Mouse (Mus musculus) liver, embryonic 14.5 days (tissue): ENCODE measurements around the gene Btbd10.

Experiments used
- CTCF ChIP-seq: IDR thresholded peaks from 2 replicates; pipeline ENCODE4 v1.5.1; 2016; ENCODE audit warnings: antibody characterized with exemption, low read depth, control low read depth
- EP300 ChIP-seq: IDR thresholded peaks from 2 replicates; pipeline ENCODE4 v1.6.1; 2016; ENCODE audit warnings: antibody characterized with exemption, low read depth

DNA sequence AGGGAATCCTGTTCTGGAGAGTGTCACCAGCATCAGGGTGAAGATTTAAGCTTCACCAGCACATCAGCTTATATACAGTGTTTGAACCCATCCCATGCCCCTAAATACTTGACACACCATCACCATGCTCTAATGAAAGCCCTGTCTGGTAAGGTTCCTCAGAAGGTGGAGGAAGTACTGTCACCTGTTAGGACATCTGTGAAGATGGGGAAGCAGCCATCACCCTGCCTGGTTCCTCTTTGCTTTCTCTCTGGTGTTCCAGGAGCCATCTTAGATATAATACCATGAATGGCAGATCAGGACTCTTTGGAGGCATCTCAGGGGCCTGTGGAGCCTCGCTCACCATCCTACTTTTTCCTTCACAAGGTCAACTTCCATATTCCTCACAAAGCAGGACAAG lies 3.5 kb upstream of the Btbd10 start:
- no peak for TF ChIP-seq CTCF
- TF ChIP-seq EP300: no peak
